Mouse (Mus musculus) stomach, embryonic 16.5 days (tissue): ENCODE measurements around the gene Fsip1. TPM values are rescaled to one million over a fixed set of nuclear protein-coding genes. Genes with fewer than 3 reads are reported as not detected.

Experiments used
- ATAC-seq: fragments of 200-750 bp; cut with Nextera tagmentation; 2 replicates; pipeline ENCODE4 v1.8.0; 2017; ENCODE audit warnings: moderate number of reproducible peaks, moderate TSS enrichment; ENCODE audit not compliant: insufficient read depth, low FRiP score
- H3K27ac ChIP-seq: fragments of 300-500 bp; sonication (generic); 2 replicates; pipeline ENCODE4 v1.5.1; 2014; ENCODE audit warnings: low read length
- H3K27me3 ChIP-seq: fragments of 300-500 bp; sonication (generic); 2 replicates; pipeline ENCODE4 v1.6.1; 2014; ENCODE audit warnings: low read length, control low read depth, mixed read lengths; ENCODE audit not compliant: control insufficient read depth, insufficient read depth
- H3K36me3 ChIP-seq: fragments of 300-500 bp; sonication (generic); 2 replicates; pipeline ENCODE4 v1.6.1; 2014; ENCODE audit warnings: low read length; ENCODE audit not compliant: control insufficient read depth, insufficient read depth
- H3K4me1 ChIP-seq: fragments of 300-500 bp; sonication (generic); 2 replicates; pipeline ENCODE4 v1.6.1; 2014; ENCODE audit warnings: low read length, control low read depth, mixed read lengths; ENCODE audit not compliant: control insufficient read depth, insufficient read depth
- H3K4me2 ChIP-seq: fragments of 300-500 bp; sonication (generic); 2 replicates; pipeline ENCODE4 v1.6.1; 2014; ENCODE audit warnings: low read depth, low read length, mixed read lengths
- H3K4me3 ChIP-seq: fragments of 300-500 bp; sonication (generic); replicated peaks from 2 replicates; pipeline ENCODE4 v1.5.1; 2014; ENCODE audit warnings: mild to moderate bottlenecking, low read length
- H3K9ac ChIP-seq: fragments of 300-500 bp; sonication (generic); 2 replicates; pipeline ENCODE4 v1.6.1; 2014; ENCODE audit warnings: low read length
- H3K9me3 ChIP-seq: fragments of 300-500 bp; sonication (generic); replicated peaks from 2 replicates; pipeline ENCODE4 v1.6.1; 2016; ENCODE audit warnings: low read length, control low read depth; ENCODE audit not compliant: control insufficient read depth
- WGBS: fragments of 180-500 bp; shearing (Covaris S2); extraction: QIAGEN DNeasy Blood & Tissue Kit; methylation state at CpG from one replicate; pipeline ENCODE4 v1.1.7; 2014; 5-methylcytosine and 5-hydroxymethylcytosine counted together
- polyA plus RNA-seq: library from polyadenylated mRNA; unstranded; fragments of >200 nt; fragmentation: Nextera tagmentation; extraction: Ambion mirVana; gene quantifications from 2 replicates; pipeline ENCODE4 v1.2.1, GENCODE M21; 2015

Fsip1 gene
- polyA plus RNA-seq = 0.14 and 0.31 TPM in 2 replicates

DNA sequence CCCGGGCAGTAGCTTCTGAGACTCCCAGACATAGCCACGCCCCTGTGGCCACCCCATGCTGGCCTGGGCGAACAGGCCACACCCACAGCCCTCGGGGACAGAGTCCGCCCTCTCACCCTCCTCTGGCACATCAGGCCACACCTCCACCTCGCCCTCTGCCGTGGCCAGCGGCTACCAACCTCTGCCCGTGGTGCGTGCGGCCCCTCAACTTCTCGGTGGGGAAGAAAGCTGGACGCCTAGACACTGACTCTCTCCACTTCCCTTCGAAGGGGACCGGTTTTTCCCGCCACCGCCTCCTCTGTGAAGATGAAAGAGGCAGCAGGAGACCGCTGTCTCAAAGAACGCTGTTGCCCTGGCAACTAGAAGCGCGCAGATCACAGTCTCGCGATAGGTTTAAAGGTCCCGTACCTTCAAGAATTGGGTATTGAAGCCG, at the start of gene Fsip1:
Gene Fsip1 (minus strand): TSS at position 346 of the 433 bp plus-strand sequence.
- peak within 1 kb of the TSS; percentile 50 for H3K4me3 ChIP-seq
- no peaks in the 10 kb centered on the region for H3K9me3 ChIP-seq
- H3K27me3 ChIP-seq = no peaks in the 10 kb centered on the region
- H3K4me1 ChIP-seq = no peaks in the 10 kb centered on the region; the same call in none of the 2 replicates
- ATAC-seq = peak; percentile 95
- H3K36me3 ChIP-seq = no peaks in the 10 kb centered on the region
- no peak within 1 kb of the TSS for H3K27ac ChIP-seq
- WGBS = 3% methylated on average over 25 of the region's 25 CpGs
- peak within 1 kb of the TSS; percentile 62; the same call in 1 of the 2 replicates for H3K9ac ChIP-seq
- H3K4me2 ChIP-seq = peak within 1 kb of the TSS; percentile 69

- H3K36me3 ChIP-seq = no peaks in the 10 kb centered on the region
- ATAC-seq = peak; percentile 65; the same call in 1 of the 2 replicates
- WGBS = 18% methylated on average over 3 of the region's 3 CpGs
Observed at GRCm38 (mm10) chr2:118306522-118306895, 49.7 kb upstream of the Fsip1 start.

GRCm38 (mm10) chr2:118305827-118306521, 49.2 kb upstream of the Fsip1 start:
- H3K9me3 ChIP-seq = no peaks in the 10 kb centered on the region
- no peaks in the 10 kb centered on the region for H3K36me3 ChIP-seq
- H3K9ac ChIP-seq = no peak overlapping the region
- ATAC-seq = no peak
- H3K27me3 ChIP-seq = no peaks in the 10 kb centered on the region
- no peak overlapping the region for H3K27ac ChIP-seq
- 57% methylated on average over 7 of the region's 7 CpGs for WGBS
- no peaks in the 10 kb centered on the region for H3K4me1 ChIP-seq
- no peak overlapping the region for H3K4me2 ChIP-seq
- no peak overlapping the region for H3K4me3 ChIP-seq

More at GRCm38 (mm10) chr2:118306522-118306895, 49.7 kb upstream of the Fsip1 start:
- Histone ChIP-seq H3K27me3 (no peaks in the 10 kb centered on the region), H3K27ac (no peak overlapping the region), H3K4me3 (no peak overlapping the region), H3K9me3 (no peaks in the 10 kb centered on the region), H3K4me1 (no peaks in the 10 kb centered on the region), H3K9ac (no peak overlapping the region), H3K4me2 (no peak overlapping the region)

GRCm38 (mm10) chr2:118303456-118303855, 46.7 kb upstream of the Fsip1 start:
- no peaks in the 10 kb centered on the region for H3K9me3 ChIP-seq
- H3K27ac ChIP-seq = no peak overlapping the region
- ATAC-seq = no peak
- H3K4me1 ChIP-seq = no peaks in the 10 kb centered on the region
- no peak overlapping the region for H3K4me3 ChIP-seq
- no peaks in the 10 kb centered on the region for H3K27me3 ChIP-seq
- WGBS = 66% methylated on average over 4 of the region's 4 CpGs
- H3K36me3 ChIP-seq = no peaks in the 10 kb centered on the region
- H3K4me2 ChIP-seq = no peak overlapping the region
- no peak overlapping the region for H3K9ac ChIP-seq

DNA sequence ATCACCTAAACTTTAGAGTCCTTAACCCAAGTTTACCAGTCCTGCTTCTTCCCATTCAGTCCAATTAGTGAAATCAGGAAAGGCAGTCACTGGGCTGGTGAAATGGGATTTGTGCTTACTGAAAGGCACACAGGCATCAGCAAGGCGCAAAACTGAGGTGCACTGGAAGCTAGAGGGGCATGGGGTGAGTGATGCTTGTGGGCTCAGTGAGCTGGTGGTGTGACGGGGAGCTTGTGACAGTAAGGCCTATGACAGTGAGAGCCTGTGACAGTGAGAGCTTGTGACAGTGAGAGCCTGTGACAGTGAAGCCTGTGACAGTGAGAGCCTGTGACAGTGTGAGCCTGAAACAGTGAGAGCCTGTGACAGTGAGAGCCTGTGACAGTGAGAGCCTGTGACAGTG, 44.9 kb upstream of the Fsip1 start:
- Histone ChIP-seq H3K36me3 (no peaks in the 10 kb centered on the region), H3K4me3 (no peak overlapping the region), H3K27me3 (no peaks in the 10 kb centered on the region), H3K4me2 (no peak overlapping the region), H3K27ac (no peak overlapping the region), H3K9me3 (no peaks in the 10 kb centered on the region), H3K4me1 (no peaks in the 10 kb centered on the region), H3K9ac (no peak overlapping the region)
- no peak for ATAC-seq
- WGBS = 85% methylated on average over 2 of the region's 2 CpGs

DNA sequence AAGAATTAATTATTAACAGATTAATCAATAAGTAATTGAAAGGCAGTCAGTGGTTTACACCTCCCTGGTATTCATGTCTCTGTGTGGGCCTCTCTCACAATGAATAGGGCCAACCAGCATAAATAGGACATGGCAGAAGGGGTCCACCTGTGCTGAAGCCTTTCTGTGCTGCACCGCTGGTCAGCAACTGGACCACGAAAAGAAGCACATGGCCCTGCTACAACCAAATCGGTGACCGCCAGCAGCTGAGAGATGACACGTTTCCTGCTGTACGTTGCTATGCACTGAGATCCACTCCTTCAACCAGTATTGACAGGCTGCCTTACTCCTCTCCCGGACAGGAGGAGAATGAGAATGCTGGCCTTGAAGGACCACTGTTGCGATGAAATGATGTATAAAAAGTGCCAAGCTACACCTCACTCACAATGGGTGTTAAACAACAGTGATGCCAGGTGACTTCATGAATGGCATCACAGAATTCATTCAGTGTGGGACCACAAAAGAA, 44.3 kb upstream of the Fsip1 start:
- ATAC-seq = no peak
- H3K27ac ChIP-seq = no peak overlapping the region
- no peak overlapping the region for H3K4me3 ChIP-seq
- H3K27me3 ChIP-seq = no peaks in the 10 kb centered on the region
- WGBS = 79% methylated on average over 8 of the region's 8 CpGs
- H3K4me1 ChIP-seq = no peaks in the 10 kb centered on the region
- no peak overlapping the region for H3K4me2 ChIP-seq
- H3K36me3 ChIP-seq = no peaks in the 10 kb centered on the region
- no peak overlapping the region for H3K9ac ChIP-seq
- H3K9me3 ChIP-seq = no peaks in the 10 kb centered on the region

DNA sequence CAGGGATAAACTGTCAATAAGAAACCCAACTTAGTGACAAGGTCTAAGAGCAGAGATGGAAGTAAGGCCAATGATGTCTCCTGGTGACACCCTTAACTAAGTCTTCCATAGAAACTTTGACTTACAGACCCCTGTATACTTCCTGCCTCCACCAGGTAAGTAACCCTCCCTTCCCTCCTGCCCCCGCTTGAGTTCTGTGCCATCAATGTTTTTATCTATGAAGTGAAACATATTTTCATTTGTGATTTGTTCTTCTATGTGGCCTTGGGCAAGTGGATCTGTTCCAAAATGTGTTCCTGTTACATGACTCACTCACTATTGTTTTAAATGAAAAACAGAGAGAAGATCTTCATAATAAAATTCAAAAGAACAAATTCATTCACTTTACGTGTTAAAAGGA, 43.2 kb upstream of the Fsip1 start:
- Histone ChIP-seq H3K36me3 (no peaks in the 10 kb centered on the region), H3K4me2 (no peak overlapping the region), H3K9me3 (no peaks in the 10 kb centered on the region), H3K4me1 (no peaks in the 10 kb centered on the region), H3K9ac (no peak overlapping the region), H3K4me3 (no peak overlapping the region), H3K27ac (no peak overlapping the region), H3K27me3 (no peaks in the 10 kb centered on the region)
- ATAC-seq = no peak
- 87% methylated on average over 2 of the region's 2 CpGs for WGBS

DNA sequence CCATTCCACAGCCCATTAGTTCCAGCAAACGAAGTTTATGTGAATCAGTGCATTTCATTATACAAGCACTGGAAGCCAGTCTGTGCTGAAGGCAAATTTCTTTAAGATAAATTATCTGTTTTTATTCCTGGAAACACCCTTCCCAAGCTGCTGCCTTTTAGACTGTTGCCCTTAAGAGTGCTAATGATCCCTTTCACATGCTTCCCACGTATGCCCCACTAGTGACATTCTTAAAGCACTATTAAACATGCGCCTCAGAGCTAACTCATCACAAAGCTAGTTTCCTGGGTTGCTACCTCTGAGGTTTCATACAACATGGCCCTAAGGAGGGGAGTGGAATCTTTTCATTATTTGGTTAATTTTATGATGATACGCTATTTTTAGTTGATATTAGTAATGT, 41.8 kb upstream of the Fsip1 start:
- no peak overlapping the region for H3K9ac ChIP-seq
- WGBS = 76% methylated on average over 4 of the region's 4 CpGs
- no peaks in the 10 kb centered on the region for H3K9me3 ChIP-seq

GRCm38 (mm10) chr2:118297966-118298365, 41.2 kb upstream of the Fsip1 start:
- WGBS = 64% methylated on average over 2 of the region's 2 CpGs
- no peak overlapping the region for H3K4me2 ChIP-seq
- H3K4me1 ChIP-seq = no peaks in the 10 kb centered on the region
- no peak for ATAC-seq
- no peak overlapping the region for H3K9ac ChIP-seq
- no peaks in the 10 kb centered on the region for H3K9me3 ChIP-seq
- no peaks in the 10 kb centered on the region for H3K27me3 ChIP-seq
- H3K4me3 ChIP-seq = no peak overlapping the region
- no peak overlapping the region for H3K27ac ChIP-seq
- no peaks in the 10 kb centered on the region for H3K36me3 ChIP-seq

More for the DNA sequence above, 41.8 kb upstream of the Fsip1 start:
- no peak overlapping the region for H3K4me3 ChIP-seq
- H3K27ac ChIP-seq = no peak overlapping the region
- no peak overlapping the region for H3K4me2 ChIP-seq
- no peaks in the 10 kb centered on the region for H3K36me3 ChIP-seq
- H3K4me1 ChIP-seq = no peaks in the 10 kb centered on the region
- ATAC-seq = no peak
- no peaks in the 10 kb centered on the region for H3K27me3 ChIP-seq
